Mouse (Mus musculus) left cerebral cortex, adult 9 months (tissue): ENCODE data around the gene Homer2.

Experiments used
- DNase-seq, 2 experiments: peaks; one replicate each; pipeline ENCODE4 v3.0.0; 2022; ENCODE audit warnings: low spot score in 2 of 2

Homer2 gene

GRCm38 (mm10) chr7:81561211-81561610, 146.1 kb downstream of the Homer2 start:
- DNase-seq = no peak

GRCm38 (mm10) chr7:81560101-81561049, 147.0 kb downstream of the Homer2 start:
- no peak for DNase-seq

- no peak for DNase-seq
Measured at GRCm38 (mm10) chr7:81559231-81559980, 147.9 kb downstream of the Homer2 start.

- no peak for DNase-seq
Measured at GRCm38 (mm10) chr7:81557985-81558360, 149.4 kb downstream of the Homer2 start.

- no peak for DNase-seq
Measured at GRCm38 (mm10) chr7:81557252-81557984, 149.9 kb downstream of the Homer2 start.

GRCm38 (mm10) chr7:81556839-81557238, 150.5 kb downstream of the Homer2 start:
- no peak for DNase-seq

- DNase-seq = no peak
Measured at GRCm38 (mm10) chr7:81554369-81554768, 153.0 kb downstream of the Homer2 start.

- no peak for DNase-seq
Measured at GRCm38 (mm10) chr7:81553589-81553988, 153.7 kb downstream of the Homer2 start.
